Mouse (Mus musculus): Measurements from ENCODE around the gene Fahd1.

DNA sequence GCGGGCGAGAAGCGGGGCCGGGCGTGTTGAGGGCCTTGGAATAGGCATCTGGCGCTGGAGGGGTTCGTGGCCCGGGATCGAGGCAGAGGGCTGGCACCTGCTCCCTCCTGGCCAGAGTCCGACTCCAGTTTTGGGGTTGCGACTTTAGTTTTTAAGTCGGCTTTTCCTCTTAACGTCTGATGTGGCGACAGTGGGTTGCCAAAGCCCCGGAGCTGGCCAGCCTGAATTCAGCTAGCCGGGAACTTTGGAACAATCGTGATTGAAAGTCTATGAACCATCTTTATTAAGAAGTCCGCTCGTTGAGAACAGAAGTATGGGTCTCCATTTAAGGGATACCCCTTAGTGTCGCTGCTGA, 586 bp upstream of the Fahd1 start:
- TF ChIP-seq CTCF (IDR thresholded peaks at IDR 0.05; ENCODE audit: low read depth) (no peak), EP300 (IDR thresholded peaks at IDR 0.05; ENCODE audit: low read depth) (no peak)

Data from liver, embryonic 14.5 days (tissue).